Mouse (Mus musculus) spleen, adult 2 months (tissue): ENCODE data around the gene Npas1. TPM values are rescaled to one million over a fixed set of nuclear protein-coding genes. Genes with fewer than 3 reads are reported as not detected.

Experiments
- DNase-seq, 2 experiments: peaks; one replicate each; pipeline versions ENCODE4 v3.0.0 to v3.0.0-alpha.2; 2012 to 2021; ENCODE audit warnings: low spot score in 2 of 2, low read depth in 1 of 2
- H3K27ac ChIP-seq: fragments of 200-500 bp; 2 replicates; pipeline ENCODE4 v1.5.1; 2012; ENCODE audit warnings: low read length, inconsistent platforms; ENCODE audit not compliant: insufficient read depth
- H3K27me3 ChIP-seq: fragments of 200-500 bp; 2 replicates; pipeline ENCODE4 v1.6.1; 2012; ENCODE audit warnings: mild to moderate bottlenecking, moderate library complexity, low read length, inconsistent platforms; ENCODE audit not compliant: control insufficient read depth, insufficient read depth
- H3K36me3 ChIP-seq: fragments of 200-500 bp; 2 replicates; pipeline ENCODE4 v1.6.1; 2012; ENCODE audit warnings: mild to moderate bottlenecking, low read length, inconsistent platforms; ENCODE audit not compliant: control insufficient read depth, insufficient read depth
- H3K4me1 ChIP-seq: fragments of 200-500 bp; 2 replicates; pipeline ENCODE4 v1.6.1; 2011; ENCODE audit warnings: inconsistent platforms; ENCODE audit not compliant: control insufficient read depth, insufficient read depth, insufficient read length
- H3K4me3 ChIP-seq: fragments of 200-500 bp; 2 replicates; pipeline ENCODE4 v1.5.1; 2011; ENCODE audit warnings: mild to moderate bottlenecking, inconsistent platforms; ENCODE audit not compliant: insufficient read depth, insufficient read length; ENCODE audit errors: extremely low read depth
- CTCF ChIP-seq: fragments of 200-500 bp; IDR thresholded peaks from 2 replicates; pipeline ENCODE4 v1.5.1; 2011; ENCODE audit warnings: mild to moderate bottlenecking, inconsistent platforms; ENCODE audit not compliant: insufficient read depth, insufficient read length, insufficient replicate concordance; ENCODE audit errors: extremely low read depth
- POLR2A ChIP-seq: fragments of 200-500 bp; IDR thresholded peaks from 2 replicates; pipeline ENCODE4 v1.6.1; 2011; ENCODE audit warnings: low read depth, low read length, inconsistent platforms
- WGBS: fragments of 180-500 bp; shearing (Covaris S2); methylation state at CpG from one replicate; pipeline ENCODE4 v1.1.7; 2018; 5-methylcytosine and 5-hydroxymethylcytosine counted together
- polyA plus RNA-seq: library from polyadenylated mRNA; depleted of rRNA; stranded (reverse); fragments of >200 nt; gene quantifications from 2 replicates; pipeline ENCODE4 v1.2.3, GENCODE M21; 2012; rRNA removed

Gene Npas1
- polyA plus RNA-seq, 1 experiment, result not detected

- H3K27ac ChIP-seq, result no peak overlapping the region
- peaks cover 4% of the 10 kb centered on the region; the same call in 1 of the 2 replicates for H3K4me1 ChIP-seq
- H3K36me3 ChIP-seq, result no peaks in the 10 kb centered on the region
- TF ChIP-seq POLR2A (no peak), CTCF (no peak)
- no peak overlapping the region for H3K4me3 ChIP-seq
- no peaks in the 10 kb centered on the region for H3K27me3 ChIP-seq
- WGBS, result 89% methylated on average over 5 of the region's 5 CpGs
- DNase-seq, result no peak
Measured at GRCm38 (mm10) chr7:16411100-16411499, 66.4 kb downstream of the Npas1 start.

GRCm38 (mm10) chr7:16406978-16407377 lies 70.5 kb downstream of the Npas1 start:
- Histone ChIP-seq H3K27ac (no peak overlapping the region), H3K36me3 (0 out of 2 replicates have a peak, but pooled peaks cover 1% of the 10 kb centered on the region), H3K4me3 (no peak overlapping the region), H3K27me3 (no peaks in the 10 kb centered on the region), H3K4me1 (peaks cover 29% of the 10 kb centered on the region)
- 93% methylated on average over 3 of the region's 3 CpGs for WGBS
- DNase-seq, result no peak
- no peak for TF ChIP-seq CTCF
- no peak for TF ChIP-seq POLR2A

Other genes starting within 250 kb of the Npas1 start
- 1.8 and 4.0 TPM in 2 replicates for gene C5ar2, start 233.6 kb downstream of the Npas1 start, polyA plus RNA-seq
- 7.5 and 11.0 TPM in 2 replicates for gene C5ar1, start 218.2 kb downstream of the Npas1 start, polyA plus RNA-seq
- 33.7 and 53.6 TPM in 2 replicates for gene Inafm1, start 204.1 kb downstream of the Npas1 start, polyA plus RNA-seq
- 32.4 and 33.3 TPM in 2 replicates for gene Ccdc9, start 190.9 kb downstream of the Npas1 start, polyA plus RNA-seq
- 22.9 and 45.7 TPM in 2 replicates for gene Bbc3, start 169.3 kb downstream of the Npas1 start, polyA plus RNA-seq
- 16.7 and 20.7 TPM in 2 replicates for gene Sae1, start 89.9 kb downstream of the Npas1 start, polyA plus RNA-seq
- gene Zc3h4, start 76.8 kb downstream of the Npas1 start, polyA plus RNA-seq, result 47.2 and 57.2 TPM in 2 replicates
- 118 and 170 TPM in 2 replicates for gene Tmem160, start 24.9 kb downstream of the Npas1 start, polyA plus RNA-seq
- 5.6 and 6.4 TPM in 2 replicates for gene Arhgap35, start 137.3 kb upstream of the Npas1 start, polyA plus RNA-seq
- gene Ceacam15, start 198.0 kb upstream of the Npas1 start, polyA plus RNA-seq, result not detected in 2 replicates
- gene Ceacam9, start 244.2 kb upstream of the Npas1 start, polyA plus RNA-seq, result not detected in 2 replicates